Mouse (Mus musculus) A20 (cell line): ENCODE data around the gene Gle1.
"Not testable (repeated sequence)": the region's sequence is repeated elsewhere in the genome, so short reads cannot be mapped to it uniquely, and the experiment has no call there.

Experiments
- DNase-seq: peaks from one replicate; pipeline ENCODE4 v3.0.0-alpha.2; 2011; ENCODE audit warnings: low read depth, low spot score

The Gle1 gene

GRCm38 (mm10) chr2:29934906-29935599 lies at the start of gene Gle1:
Gene Gle1 (plus strand): TSS chr2:29935426.
- peak; percentile 96 for DNase-seq

GRCm38 (mm10) chr2:29886659-29887292 lies 48.5 kb upstream of the Gle1 start:
- peak; percentile 28 for DNase-seq

- DNase-seq, result peak; percentile 98
Measured at GRCm38 (mm10) chr2:29889066-29889944, 45.9 kb upstream of the Gle1 start, which contains the start of gene Odf2. Gene Odf2 (plus strand): TSS chr2:29889221.

GRCm38 (mm10) chr2:29889991-29890833 lies 45.0 kb upstream of the Gle1 start:
- peak; percentile 91 for DNase-seq

GRCm38 (mm10) chr2:29891773-29892172 lies 43.5 kb upstream of the Gle1 start:
- DNase-seq, result no peak

GRCm38 (mm10) chr2:29896071-29896470 lies 39.2 kb upstream of the Gle1 start:
- no peak for DNase-seq

- no peak for DNase-seq
Measured at GRCm38 (mm10) chr2:29897366-29897765, 37.9 kb upstream of the Gle1 start.

- DNase-seq, result no peak
Measured at GRCm38 (mm10) chr2:29898081-29898480, 37.1 kb upstream of the Gle1 start.

- no peak for DNase-seq
Measured at GRCm38 (mm10) chr2:29902194-29902593, 33.0 kb upstream of the Gle1 start.

- not testable (repeated sequence) for DNase-seq
Measured at GRCm38 (mm10) chr2:29908171-29908570, 27.1 kb upstream of the Gle1 start.

- peak; percentile 46 for DNase-seq
Measured at GRCm38 (mm10) chr2:29910042-29910441, 25.2 kb upstream of the Gle1 start.

- DNase-seq, result no peak
Measured at GRCm38 (mm10) chr2:29917621-29918020, 17.6 kb upstream of the Gle1 start.

GRCm38 (mm10) chr2:29922011-29922410 lies 13.2 kb upstream of the Gle1 start:
- DNase-seq, result peak; percentile 90

- DNase-seq, result no peak
Measured at GRCm38 (mm10) chr2:29926542-29926941, 8.7 kb upstream of the Gle1 start.

- no peak for DNase-seq
Measured at GRCm38 (mm10) chr2:29930506-29930905, 4.7 kb upstream of the Gle1 start.

GRCm38 (mm10) chr2:29931194-29931593 lies 4.0 kb upstream of the Gle1 start:
- DNase-seq, result no peak

- no peak for DNase-seq
Measured at GRCm38 (mm10) chr2:29940073-29940472, 4.8 kb downstream of the Gle1 start.

GRCm38 (mm10) chr2:29940826-29941225 lies 5.6 kb downstream of the Gle1 start:
- DNase-seq, result no peak

- DNase-seq, result no peak
Measured at GRCm38 (mm10) chr2:29944723-29945122, 9.5 kb downstream of the Gle1 start.

- no peak for DNase-seq
Measured at GRCm38 (mm10) chr2:29948896-29949295, 13.7 kb downstream of the Gle1 start.

GRCm38 (mm10) chr2:29961246-29961645 lies 26.0 kb downstream of the Gle1 start:
- DNase-seq, result no peak
